In the genomic region with DNA sequence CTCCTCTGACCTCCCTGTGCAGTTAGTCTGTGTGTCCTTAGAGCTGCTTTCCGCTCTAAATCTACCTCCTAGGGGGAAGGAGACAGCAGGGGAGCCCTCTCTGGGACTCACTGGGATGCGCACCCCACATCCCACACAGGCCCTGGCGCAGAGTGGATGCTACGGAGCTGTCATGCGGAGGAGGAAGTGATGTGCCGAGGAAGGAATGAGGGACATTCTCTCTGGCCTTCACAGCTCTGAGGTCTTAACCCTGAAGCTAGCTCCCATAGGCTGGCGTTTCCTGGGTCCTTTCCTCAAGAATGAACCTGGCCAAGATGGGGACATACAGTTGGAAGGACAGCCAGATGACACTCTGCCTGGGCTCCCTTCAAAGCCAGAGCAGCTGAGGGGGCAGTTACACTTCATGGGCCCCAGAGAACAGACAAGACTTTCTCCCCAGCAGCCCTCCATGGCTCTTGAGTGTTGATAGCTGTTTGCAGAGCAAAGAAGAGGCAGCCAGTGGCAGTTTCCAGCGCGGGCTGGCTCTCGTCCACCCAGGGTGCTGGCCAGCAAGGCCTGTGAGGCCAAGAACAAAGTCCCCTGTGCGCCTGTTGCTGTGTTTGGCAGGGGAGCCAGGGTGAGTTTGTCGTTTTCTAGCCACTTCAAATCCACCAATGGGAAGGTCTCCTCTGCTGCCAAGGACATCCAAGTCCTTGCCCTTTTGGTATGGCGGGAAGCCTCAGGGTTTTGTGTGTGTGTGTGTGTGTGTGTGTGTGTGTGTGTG, we compare ENCODE assay signal across 8 mouse cellular contexts. TPM values are rescaled to one million over a fixed set of nuclear protein-coding genes. Genes with fewer than 3 reads are reported as not detected.
DNase-seq lines count a peak whose midpoint lies in the region; ATAC-seq and TF ChIP-seq lines count a peak whose summit lies in the region.

No protein-coding gene starts in this region.

- TF ChIP-seq EP300 in liver, postnatal 0 days (IDR thresholded peaks at IDR 0.05; ENCODE audit: low read depth) = no peak
- no peak for TF ChIP-seq EP300 in stomach, postnatal 0 days (optimal IDR thresholded peaks at IDR 0.05)

- intact Hi-C loops in heart, postnatal 14 days (cut with DNase I) = loop anchor here (10.0 kb wide), 1 partner anchor 60 kb away; no protein-coding TSS in a partner anchor

- H3K4me1 ChIP-seq in embryonic facial prominence, embryonic 15.5 days = peaks cover 15% of the 10 kb centered on the region
- peaks cover 12% of the 10 kb centered on the region; the same call in 1 of the 2 replicates for H3K4me1 ChIP-seq in embryonic facial prominence, embryonic 10.5 days
- 0 out of 2 replicates have a peak, but pooled peaks cover 2% of the 10 kb centered on the region for H3K4me1 ChIP-seq in liver, postnatal 0 days (ENCODE audit: insufficient read depth)
- peaks cover 13% of the 10 kb centered on the region for H3K4me1 ChIP-seq in stomach, postnatal 0 days (replicated peaks; ENCODE audit: control insufficient read depth, insufficient read depth)

- no peaks in the 10 kb centered on the region for H3K9me3 ChIP-seq in embryonic facial prominence, embryonic 15.5 days (replicated peaks)
- no peaks in the 10 kb centered on the region for H3K9me3 ChIP-seq in embryonic facial prominence, embryonic 10.5 days
- H3K9me3 ChIP-seq in liver, postnatal 0 days (ENCODE audit: low read length) = no peaks in the 10 kb centered on the region
- H3K9me3 ChIP-seq in stomach, postnatal 0 days (ENCODE audit: control insufficient read depth, low read length) = no peaks in the 10 kb centered on the region

- H3K27ac ChIP-seq in embryonic facial prominence, embryonic 15.5 days (replicated peaks) = peak overlapping the region; percentile 13; the same call in 1 of the 2 replicates
- no peak overlapping the region for H3K27ac ChIP-seq in embryonic facial prominence, embryonic 10.5 days (replicated peaks)
- H3K27ac ChIP-seq in liver, postnatal 0 days (ENCODE audit: low read depth) = no peak overlapping the region; the same call in 1 of the 2 replicates
- peak overlapping the region; percentile 53 for H3K27ac ChIP-seq in stomach, postnatal 0 days (replicated peaks)

- H3K4me3 ChIP-seq in embryonic facial prominence, embryonic 15.5 days (replicated peaks) = no peak overlapping the region
- no peak overlapping the region for H3K4me3 ChIP-seq in embryonic facial prominence, embryonic 10.5 days
- H3K4me3 ChIP-seq in liver, postnatal 0 days (ENCODE audit: low read depth, low read length) = no peak overlapping the region
- H3K4me3 ChIP-seq in stomach, postnatal 0 days (ENCODE audit: low read depth, low read length) = no peak overlapping the region

- H3K36me3 ChIP-seq in embryonic facial prominence, embryonic 15.5 days = no peaks in the 10 kb centered on the region; the same call in 1 of the 2 replicates
- no peaks in the 10 kb centered on the region for H3K36me3 ChIP-seq in embryonic facial prominence, embryonic 10.5 days (replicated peaks)
- H3K36me3 ChIP-seq in liver, postnatal 0 days (replicated peaks; ENCODE audit: insufficient read depth, low read length) = no peaks in the 10 kb centered on the region
- no peaks in the 10 kb centered on the region; the same call in 1 of the 2 replicates for H3K36me3 ChIP-seq in stomach, postnatal 0 days (ENCODE audit: control insufficient read depth, insufficient read depth, low read length)

- ATAC-seq in embryonic facial prominence, embryonic 15.5 days (ENCODE audit: insufficient number of reproducible peaks, low FRiP score, low TSS enrichment, low read depth) = no peak
- peak; percentile 72 for ATAC-seq in liver, postnatal 0 days
- no peak for ATAC-seq in stomach, postnatal 0 days (ENCODE audit: low FRiP score, low TSS enrichment)

- no peak overlapping the region for H3K9ac ChIP-seq in embryonic facial prominence, embryonic 15.5 days
- no peak overlapping the region for H3K9ac ChIP-seq in liver, postnatal 0 days (replicated peaks)
- H3K9ac ChIP-seq in stomach, postnatal 0 days (ENCODE audit: low read length) = no peak overlapping the region

- 0 out of 2 replicates have a peak, but pooled peaks cover 2% of the 10 kb centered on the region for H3K27me3 ChIP-seq in embryonic facial prominence, embryonic 15.5 days
- peaks cover 54% of the 10 kb centered on the region for H3K27me3 ChIP-seq in embryonic facial prominence, embryonic 10.5 days (replicated peaks; ENCODE audit: low read depth, poor library complexity, severe bottlenecking)
- no peaks in the 10 kb centered on the region for H3K27me3 ChIP-seq in liver, postnatal 0 days (ENCODE audit: insufficient read depth, low read length)
- H3K27me3 ChIP-seq in stomach, postnatal 0 days (ENCODE audit: control insufficient read depth, insufficient read depth, low read length) = no peaks in the 10 kb centered on the region

- 69% methylated on average over 13 of the region's 13 CpGs for WGBS in embryonic facial prominence, embryonic 15.5 days
- 63% methylated on average over 13 of the region's 13 CpGs for WGBS in embryonic facial prominence, embryonic 10.5 days
- 55% methylated on average over 13 of the region's 13 CpGs for whole genome bisulfite sequencing in liver, postnatal 0 days (ENCODE audit: insufficient replicate concordance)
- 52% methylated on average over 13 of the region's 13 CpGs for WGBS in stomach, postnatal 0 days

- H3K4me2 ChIP-seq in embryonic facial prominence, embryonic 15.5 days (replicated peaks) = no peak overlapping the region
- H3K4me2 ChIP-seq in liver, postnatal 0 days (ENCODE audit: low read depth, low read length) = no peak overlapping the region
- H3K4me2 ChIP-seq in stomach, postnatal 0 days (replicated peaks; ENCODE audit: low read depth) = no peak overlapping the region

- no peak for DNase-seq in embryonic facial prominence, embryonic 10.5 days (ENCODE audit: low spot score)
- DNase-seq in urinary bladder, postnatal 25 days (ENCODE audit: low spot score) = peak; percentile 40
- no peak for DNase-seq in urinary bladder, adult 2 months (ENCODE audit: low spot score)
- DNase-seq in heart, postnatal 14 days = peak; percentile 88 to 92
- DNase-seq in liver, postnatal 0 days = peak; percentile 57
- DNase-seq in stomach, postnatal 0 days (ENCODE audit: low spot score) = peak; percentile 54
- no peak for DNase-seq in spleen, postnatal 10 days (ENCODE audit: low spot score in 2 of 2)

- TF ChIP-seq CTCF in liver, postnatal 0 days (IDR thresholded peaks at IDR 0.05; ENCODE audit: low read depth) = no peak
- no peak for TF ChIP-seq CTCF in stomach, postnatal 0 days (IDR thresholded peaks at IDR 0.05; ENCODE audit: low read depth)

RNA-seq across cellular contexts. Expression of gene Neurl1b, which starts 10.5 kb away (rescaled TPM):
- 1.2 and 1.3 TPM in 2 replicates for polyA plus RNA-seq in embryonic facial prominence, embryonic 15.5 days (2015; fragmentation: Nextera tagmentation; extraction: Ambion mirVana)
- polyA plus RNA-seq in embryonic facial prominence, embryonic 10.5 days (2016; fragmentation: Nextera tagmentation; extraction: Ambion mirVana) = 0.16 TPM in 2 replicates
- 7.9 and 11.1 TPM in 2 replicates for polyA plus RNA-seq in urinary bladder, adult 2 months (2012; rRNA removed)
- 10 to 100 TPM in 1 of 2 experiments, 1 to 10 TPM in 1; 8.9 to 12.3 TPM for total RNA-seq in heart, postnatal 14 days (2021)
- polyA plus RNA-seq in liver, postnatal 0 days (2015; fragmentation: Nextera tagmentation; extraction: Ambion mirVana) = 0.05 and 0.06 TPM in 2 replicates
- polyA plus RNA-seq in stomach, postnatal 0 days (2015; fragmentation: Nextera tagmentation; extraction: Ambion mirVana) = 1.1 and 1.4 TPM in 2 replicates

Comparison
In these comparisons a context has a peak if more than half of its experiments do, and no peak if none do; other contexts are left out.
1. H3K27ac ChIP-seq: peak in embryonic facial prominence, embryonic 15.5 days (single experiment) and stomach, postnatal 0 days (single experiment); none in embryonic facial prominence, embryonic 10.5 days (single experiment) and liver, postnatal 0 days (single experiment).
2. DNase-seq: peak in urinary bladder, postnatal 25 days (single experiment), heart, postnatal 14 days (2 of 2), liver, postnatal 0 days (single experiment) and stomach, postnatal 0 days (single experiment); none in embryonic facial prominence, embryonic 10.5 days (single experiment), urinary bladder, adult 2 months (single experiment) and spleen, postnatal 10 days (0 of 2).